Mouse (Mus musculus) kidney, postnatal 36 days (tissue): ENCODE measurements around the gene Ccr4.

Source experiments
- DNase-seq, 2 experiments: peaks; one replicate each; pipeline ENCODE4 v3.0.0; 2021 to 2022; ENCODE audit warnings: mixed read lengths in 2 of 2

The Ccr4 gene

DNA sequence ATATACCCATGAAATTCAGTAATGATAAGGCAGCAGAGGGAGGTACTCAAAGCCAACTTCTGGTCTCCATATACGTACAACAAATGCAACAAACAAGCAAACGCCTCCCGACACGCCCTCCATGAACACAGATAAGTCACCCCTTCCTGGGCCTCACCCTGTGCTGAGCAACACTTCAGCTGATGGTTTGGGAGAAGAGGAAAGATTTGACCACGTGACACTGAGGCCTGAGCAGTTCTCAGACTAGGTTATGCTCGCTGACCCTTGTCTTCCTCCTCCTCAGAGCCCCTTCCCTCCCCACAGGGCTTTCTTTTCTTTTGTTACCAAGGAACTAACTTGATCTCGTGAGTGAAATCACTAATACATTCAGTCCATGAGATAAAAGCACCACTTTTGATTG, 37.8 kb downstream of the Ccr4 start:
- DNase-seq, result no peak

GRCm38 (mm10) chr9:114465442-114465841, 39.3 kb downstream of the Ccr4 start:
- no peak for DNase-seq

DNA sequence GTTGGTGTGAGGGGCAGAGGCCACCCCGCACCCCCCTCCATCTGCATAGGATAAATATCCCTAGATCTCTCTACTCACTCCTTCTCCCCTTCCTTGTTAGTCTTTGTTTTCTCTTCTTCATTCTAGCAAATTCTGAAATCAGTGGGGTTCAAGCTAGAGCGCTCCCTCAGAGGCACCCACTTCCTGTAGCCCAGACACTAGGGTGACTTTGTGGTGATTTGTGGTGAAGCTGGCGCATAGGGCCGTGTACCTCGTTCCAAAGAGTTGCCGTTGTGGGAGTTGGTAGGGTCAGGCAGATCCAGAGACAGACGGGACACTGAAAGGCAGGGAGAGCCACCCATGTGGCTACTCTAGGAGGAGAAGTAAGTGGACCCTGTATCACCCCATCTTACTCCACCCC, 42.1 kb downstream of the Ccr4 start:
- DNase-seq, result no peak

- no peak for DNase-seq
Measured at GRCm38 (mm10) chr9:114458436-114458835, 46.3 kb downstream of the Ccr4 start.

DNA sequence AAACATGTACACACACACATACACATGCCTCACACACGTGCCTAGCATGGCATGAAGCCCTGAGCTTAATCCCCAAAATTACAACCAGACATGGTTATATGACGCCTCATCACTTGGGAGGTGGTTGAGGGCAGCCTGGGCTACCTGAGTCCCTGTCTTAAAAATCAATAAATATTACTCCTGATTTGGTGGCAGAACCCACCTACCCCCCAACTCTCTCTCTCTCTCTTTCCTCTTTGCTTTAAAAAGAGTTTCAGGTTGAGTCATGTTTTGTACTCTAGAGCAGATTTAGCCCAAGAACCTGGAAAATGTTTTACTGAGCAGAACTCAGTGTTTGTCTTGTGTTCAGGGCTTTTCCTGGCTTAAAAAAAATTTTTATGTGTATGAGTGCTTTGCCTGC, 49.3 kb downstream of the Ccr4 start:
- no peak for DNase-seq

GRCm38 (mm10) chr9:114452418-114452817, 52.3 kb downstream of the Ccr4 start:
- DNase-seq, result no peak

GRCm38 (mm10) chr9:114451615-114452014, 53.1 kb downstream of the Ccr4 start:
- no peak for DNase-seq

GRCm38 (mm10) chr9:114449120-114449754, 55.5 kb downstream of the Ccr4 start:
- DNase-seq, result peak in 1 of 2 experiments; percentile 8

DNA sequence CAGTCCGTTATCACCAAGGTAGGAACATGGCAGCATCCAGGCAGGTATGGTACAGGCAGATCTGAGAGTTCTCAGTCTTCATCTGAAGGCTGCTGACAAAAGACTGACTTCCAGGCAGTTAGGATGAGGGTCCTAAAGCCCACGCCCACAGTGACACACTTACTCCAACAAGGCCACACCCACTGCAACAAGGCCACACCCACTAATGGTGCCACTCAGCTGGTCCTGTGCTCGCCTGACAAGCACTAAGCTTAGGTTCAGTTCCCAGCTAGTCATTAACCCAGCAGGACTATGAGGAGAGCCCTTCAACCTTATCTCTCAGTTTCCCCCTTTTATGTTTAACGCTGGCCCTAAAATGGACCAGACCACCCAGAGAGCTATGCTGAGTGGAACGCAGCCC, 56.0 kb downstream of the Ccr4 start:
- no peak for DNase-seq

DNA sequence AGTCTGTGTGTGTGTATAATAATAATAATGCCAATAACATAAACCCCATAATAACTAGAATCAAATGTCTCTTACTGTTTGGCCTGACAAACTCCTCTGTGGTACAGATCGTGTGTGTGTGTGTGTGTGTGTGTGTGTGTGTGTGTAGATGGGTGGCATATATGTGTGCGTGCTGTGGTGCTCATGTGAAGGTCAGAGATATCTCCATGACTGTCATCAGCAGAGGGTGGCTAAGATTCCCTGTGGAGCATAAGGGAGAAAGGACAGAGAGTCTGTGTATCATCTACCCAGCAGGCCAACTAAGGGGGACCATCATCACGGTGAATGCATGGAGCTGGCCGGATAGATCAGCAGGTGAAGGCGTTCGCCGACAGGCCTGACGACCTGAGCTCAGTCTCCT, 57.8 kb downstream of the Ccr4 start:
- no peak for DNase-seq

GRCm38 (mm10) chr9:114443351-114443750, 61.4 kb downstream of the Ccr4 start:
- no peak for DNase-seq

DNA sequence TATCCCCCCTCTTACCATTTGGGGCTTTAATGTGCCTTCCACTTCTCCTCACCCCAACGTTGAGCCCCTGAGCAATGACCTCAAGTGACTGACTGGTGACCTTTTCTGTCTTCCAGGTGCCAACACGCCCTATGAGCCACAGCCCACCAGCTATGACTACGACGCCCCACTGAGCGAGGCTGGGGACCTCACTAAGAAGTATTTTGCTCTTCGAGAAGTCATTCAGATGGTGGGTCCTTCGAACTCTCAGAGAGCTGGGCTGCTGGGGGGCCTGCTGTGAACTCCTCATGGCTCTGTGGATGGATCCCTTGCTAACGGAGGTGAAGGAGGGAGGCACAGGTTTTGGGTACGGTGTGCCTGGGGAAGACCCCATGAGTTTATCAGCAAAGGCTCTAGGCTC, 61.8 kb downstream of the Ccr4 start:
- DNase-seq, result no peak

- no peak for DNase-seq
Measured at GRCm38 (mm10) chr9:114442225-114442624, 62.5 kb downstream of the Ccr4 start.

GRCm38 (mm10) chr9:114440548-114440947, 64.2 kb downstream of the Ccr4 start:
- no peak for DNase-seq
